Mouse (Mus musculus) liver (tissue): ENCODE data around the gene Ptprg.
A peak's percentile ranks its signal among the peaks of the same experiment; 100 is the strongest.

ENCODE experiments used
- DNase-seq: peaks from one replicate; pipeline ENCODE4 v3.0.0-alpha.2; 2020; ENCODE audit warnings: mixed read lengths

Ptprg gene

GRCm38 (mm10) chr14:11619606-11620005 is 66.3 kb downstream of the Ptprg start:
- peak; percentile 30 for DNase-seq

DNA sequence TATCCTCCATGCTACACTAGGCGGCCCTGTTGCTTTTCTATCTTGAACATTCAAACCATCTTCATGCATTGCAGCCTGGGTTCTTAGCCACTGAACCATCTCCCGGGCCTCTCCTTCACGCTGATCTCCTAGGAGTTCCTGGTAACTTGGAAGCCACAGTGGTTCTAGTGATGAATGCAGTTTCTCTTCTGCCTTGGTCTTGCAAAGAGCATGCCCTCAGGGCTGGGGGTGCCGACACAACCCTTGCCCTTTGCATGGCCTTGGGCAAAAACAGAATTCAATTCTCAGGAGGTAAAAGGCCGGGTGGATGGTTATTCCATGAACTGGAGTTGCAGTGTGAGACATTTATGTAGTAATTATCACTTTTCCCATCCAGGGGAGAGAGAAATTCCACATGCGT is 67.0 kb downstream of the Ptprg start:
- no peak for DNase-seq

DNA sequence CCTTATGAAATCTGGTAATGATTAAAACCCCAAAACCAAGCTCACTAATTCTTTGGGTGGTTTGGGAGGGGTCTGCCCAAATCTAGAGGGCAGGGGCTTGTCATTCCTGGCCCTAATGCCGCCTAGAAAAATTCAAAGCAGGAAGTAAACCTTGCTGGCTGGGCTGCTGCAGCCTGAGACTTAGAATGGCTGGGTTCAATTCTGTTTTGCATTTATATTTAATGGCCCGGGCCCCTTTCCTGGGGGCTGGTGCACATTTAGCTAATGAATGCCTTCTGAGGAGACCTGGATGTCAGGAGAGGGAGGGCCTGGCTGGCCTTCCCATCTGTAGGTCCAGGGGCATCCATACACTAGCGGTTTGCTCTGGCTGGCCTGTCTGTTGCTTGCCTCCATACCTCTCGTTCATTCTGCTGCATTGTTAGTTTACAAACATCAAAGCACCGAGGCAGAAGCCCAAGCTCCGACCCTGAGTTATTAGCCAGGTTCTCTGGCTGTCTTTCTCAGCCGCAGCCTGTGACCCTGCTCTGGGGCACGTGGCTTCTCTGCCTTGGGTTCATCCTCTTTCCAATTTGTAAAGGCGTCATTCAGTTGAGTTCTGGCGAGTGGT is 67.7 kb downstream of the Ptprg start:
- no peak for DNase-seq

DNA sequence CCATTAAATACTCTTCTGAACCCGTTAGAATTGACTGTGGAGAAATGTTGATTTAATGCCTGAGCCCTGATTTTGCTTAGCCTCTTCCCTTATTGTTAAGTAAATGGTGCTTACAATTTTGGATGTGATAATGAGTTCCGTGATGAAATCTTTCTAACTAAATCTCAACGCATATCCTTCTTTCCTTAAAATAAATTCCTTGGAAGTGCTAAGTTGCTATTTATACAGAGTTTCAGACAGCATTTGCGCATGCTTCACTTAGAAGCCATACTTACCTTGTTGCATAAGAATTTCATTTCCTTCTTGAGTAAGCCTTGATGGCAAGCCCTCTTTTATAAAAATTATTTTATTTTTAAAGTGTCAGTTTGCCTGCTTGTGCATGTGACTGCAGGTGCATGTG is 70.2 kb downstream of the Ptprg start:
- DNase-seq = no peak

DNA sequence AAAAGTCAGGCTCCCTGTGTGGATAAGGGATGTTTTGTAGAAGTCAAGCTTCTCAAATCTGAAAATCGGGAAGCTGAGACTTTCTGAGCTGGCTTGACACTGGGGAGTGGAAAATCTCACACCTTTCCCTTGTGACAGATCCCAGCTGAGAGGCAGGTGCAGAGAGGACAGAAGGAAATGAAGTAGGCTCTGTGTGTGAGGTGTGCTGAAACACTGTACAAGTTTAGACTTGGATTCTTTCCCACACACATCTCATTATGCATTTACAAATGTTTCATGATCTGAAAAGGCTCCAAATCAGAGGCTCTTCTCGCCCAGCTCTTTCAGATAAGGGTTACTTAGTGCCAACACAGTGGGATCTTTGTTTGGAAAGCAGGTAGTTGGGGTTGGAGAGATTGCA is 77.4 kb downstream of the Ptprg start:
- no peak for DNase-seq

- DNase-seq = no peak
These were observed 78.2 kb downstream of the Ptprg start for GRCm38 (mm10) chr14:11631505-11631904.

DNA sequence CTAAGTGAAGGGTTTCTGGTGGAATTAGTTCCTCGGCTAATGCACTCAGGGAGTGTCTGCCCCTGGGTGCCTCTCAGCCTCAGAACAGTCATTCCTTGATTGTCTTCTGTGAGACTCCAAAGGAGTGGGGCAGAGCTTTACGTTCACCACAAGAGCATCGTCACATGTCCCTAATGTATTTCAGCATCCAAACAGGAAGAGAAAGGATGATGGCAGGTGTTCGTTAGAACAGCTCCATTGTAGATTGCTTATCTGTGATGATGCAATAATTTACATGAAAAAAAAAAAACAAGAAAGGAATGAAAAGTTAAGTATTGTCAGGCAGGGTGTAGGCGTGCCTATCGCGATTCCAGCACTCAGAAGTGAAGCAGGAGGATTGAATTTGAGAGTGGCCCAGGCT is 84.3 kb downstream of the Ptprg start:
- no peak for DNase-seq

- no peak for DNase-seq
These were observed 86.0 kb downstream of the Ptprg start for GRCm38 (mm10) chr14:11639366-11639765.

DNA sequence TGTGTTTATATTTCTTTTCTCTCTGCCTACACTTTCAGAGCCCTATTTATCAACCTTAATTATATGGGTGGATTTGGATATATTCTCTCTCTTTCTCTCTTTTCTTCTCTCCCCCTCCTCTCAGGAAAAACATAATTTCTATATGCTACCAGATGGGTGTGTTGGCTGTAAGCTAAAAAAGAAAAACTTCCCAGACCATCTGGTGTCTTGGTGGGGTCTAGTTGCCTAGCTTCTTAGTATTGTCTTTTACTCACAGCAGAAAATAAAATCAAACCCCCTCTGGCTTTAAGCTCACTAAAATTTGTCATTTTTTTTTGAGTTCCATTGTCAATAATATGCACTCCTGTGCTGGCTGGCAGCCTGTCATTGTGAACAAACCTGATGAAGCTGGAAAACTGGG is 87.0 kb downstream of the Ptprg start:
- DNase-seq = no peak

DNA sequence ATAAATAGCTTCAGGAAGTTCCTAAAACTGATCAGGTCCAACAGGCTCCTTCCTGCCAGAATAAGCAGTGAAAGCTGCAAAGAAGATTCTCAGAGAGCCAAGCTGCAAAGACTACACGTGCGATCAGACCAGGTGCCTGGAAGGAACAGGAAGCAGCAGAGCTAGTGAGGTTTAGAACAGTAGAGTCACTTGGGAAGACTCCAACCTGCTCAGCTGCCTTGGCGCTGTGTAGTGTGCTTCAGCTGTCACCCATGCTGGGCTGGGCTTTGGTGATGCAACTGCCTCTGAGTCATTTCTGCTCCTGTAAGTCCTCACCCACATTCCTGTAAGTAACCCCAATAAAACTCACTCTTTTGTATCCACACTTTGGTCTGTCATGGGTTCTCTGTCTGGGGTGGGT is 87.7 kb downstream of the Ptprg start:
- DNase-seq = no peak

- DNase-seq = no peak
These were observed 89.6 kb downstream of the Ptprg start for GRCm38 (mm10) chr14:11642977-11643376.

DNA sequence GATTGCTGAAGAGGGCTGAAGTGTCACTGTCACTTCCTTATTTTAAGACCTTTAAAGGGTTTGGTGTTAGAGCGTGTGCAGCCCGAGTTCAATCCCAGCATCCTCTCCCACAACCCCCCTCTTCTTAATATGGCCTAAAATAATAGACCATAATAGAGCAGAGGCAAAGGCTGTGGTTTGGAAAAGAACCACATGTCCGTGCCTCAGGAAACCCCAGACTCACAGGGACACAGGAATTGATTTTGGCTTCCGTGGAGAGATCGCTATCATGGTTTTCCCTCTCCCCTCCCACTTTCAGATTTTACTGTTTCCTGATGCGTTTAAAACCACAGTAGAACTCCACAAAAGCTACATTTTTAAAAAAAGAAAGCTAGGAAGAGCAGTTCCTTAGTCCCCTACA is 104.0 kb downstream of the Ptprg start:
- DNase-seq = no peak

DNA sequence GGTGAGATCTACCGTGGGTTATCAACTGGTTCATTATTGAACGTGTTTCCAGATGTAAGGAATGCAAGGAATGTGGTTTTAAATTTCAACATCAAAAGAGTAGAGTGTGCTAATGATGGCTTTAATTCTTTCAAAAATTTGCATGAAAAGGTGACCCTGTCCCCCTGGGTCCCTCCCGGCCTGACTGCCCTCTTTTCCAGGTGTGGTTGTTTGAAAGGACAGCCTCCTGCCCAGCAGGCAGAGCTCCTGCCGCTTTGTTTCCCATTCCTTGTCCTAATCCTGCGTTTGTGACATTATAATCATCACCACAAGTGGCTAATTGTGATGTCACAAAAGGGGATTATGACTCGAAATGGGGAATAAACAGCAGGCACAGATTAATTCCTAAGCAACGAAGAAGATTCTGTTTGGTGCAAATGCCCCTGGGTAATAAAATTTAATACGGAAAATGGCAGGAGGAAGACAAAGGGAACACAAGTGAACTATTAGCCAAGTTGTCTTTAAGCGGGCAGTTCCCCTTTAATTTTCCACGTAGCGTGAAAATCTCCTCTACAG is 110.4 kb downstream of the Ptprg start:
- DNase-seq = no peak

DNA sequence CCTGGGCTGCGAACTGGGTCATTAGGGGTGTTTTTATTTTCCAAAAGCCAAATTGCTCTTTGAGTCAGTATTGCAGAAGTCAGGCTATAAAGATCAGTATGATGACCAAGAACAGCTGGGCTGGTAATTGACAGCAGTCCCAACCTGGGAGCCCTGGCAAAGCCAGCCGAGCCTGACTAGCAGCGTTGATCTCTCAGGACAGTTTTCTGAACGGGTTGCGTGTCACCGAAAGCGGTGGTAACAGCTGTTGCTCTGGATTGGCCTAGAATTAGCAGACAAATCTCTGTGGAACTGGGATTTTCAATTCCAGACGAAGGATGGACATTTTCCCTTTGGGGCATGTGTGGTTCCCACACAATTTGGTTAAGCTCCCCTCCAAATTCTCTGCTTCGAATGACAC is 111.0 kb downstream of the Ptprg start:
- no peak for DNase-seq

DNA sequence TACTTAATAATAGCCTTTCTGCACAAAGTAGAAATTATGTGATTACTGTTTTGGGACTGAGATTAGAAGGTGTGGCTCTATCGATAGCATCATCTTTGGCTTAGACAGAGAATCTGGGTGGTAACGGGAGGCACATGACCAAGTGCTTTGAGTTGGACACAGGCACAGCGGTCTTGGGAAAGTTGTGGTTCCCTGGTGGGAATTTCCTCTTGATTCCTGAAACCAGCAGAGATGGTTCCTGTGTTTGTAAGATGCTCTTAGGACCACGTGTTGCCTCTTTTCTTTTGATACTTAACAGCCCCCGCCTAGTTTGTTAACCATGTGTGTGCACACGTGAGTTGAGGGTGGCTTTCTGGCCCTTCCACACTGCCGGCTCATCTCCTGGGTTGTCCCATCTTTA is 111.7 kb downstream of the Ptprg start:
- no peak for DNase-seq

GRCm38 (mm10) chr14:11667762-11668161 is 114.4 kb downstream of the Ptprg start:
- DNase-seq = no peak

- DNase-seq = no peak
These were observed 117.5 kb downstream of the Ptprg start for GRCm38 (mm10) chr14:11670847-11671246.

DNA sequence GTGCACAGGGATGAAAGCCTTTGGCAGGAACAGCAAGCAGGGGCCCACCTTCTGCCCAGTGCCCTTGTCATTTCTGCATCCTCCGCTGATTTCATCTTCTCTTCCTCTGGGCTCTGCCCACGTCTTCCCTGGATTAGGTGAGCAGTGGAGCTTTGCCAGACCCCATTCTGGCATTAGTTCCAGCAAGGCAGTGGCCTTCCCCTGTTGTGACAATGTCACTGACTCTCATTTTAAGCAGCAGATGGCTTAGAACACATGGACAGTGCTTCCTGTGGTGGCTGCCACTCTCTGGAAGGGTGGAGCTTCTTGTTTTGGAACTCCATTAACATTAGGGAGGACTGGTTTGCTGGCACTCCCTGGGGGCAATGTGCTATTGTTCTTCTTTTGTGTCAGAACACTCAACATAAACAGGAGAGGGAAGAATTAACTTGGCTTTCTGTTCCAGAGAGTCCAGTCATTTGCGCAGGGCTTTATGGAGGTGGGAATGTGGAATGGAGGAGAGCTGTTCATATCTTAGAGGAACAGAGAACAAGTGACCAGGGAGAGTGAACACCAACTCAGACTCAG is 119.7 kb downstream of the Ptprg start:
- no peak for DNase-seq

- DNase-seq = no peak
These were observed 124.9 kb downstream of the Ptprg start for GRCm38 (mm10) chr14:11678201-11678600.

GRCm38 (mm10) chr14:11679741-11680140 is 126.4 kb downstream of the Ptprg start:
- DNase-seq = no peak

DNA sequence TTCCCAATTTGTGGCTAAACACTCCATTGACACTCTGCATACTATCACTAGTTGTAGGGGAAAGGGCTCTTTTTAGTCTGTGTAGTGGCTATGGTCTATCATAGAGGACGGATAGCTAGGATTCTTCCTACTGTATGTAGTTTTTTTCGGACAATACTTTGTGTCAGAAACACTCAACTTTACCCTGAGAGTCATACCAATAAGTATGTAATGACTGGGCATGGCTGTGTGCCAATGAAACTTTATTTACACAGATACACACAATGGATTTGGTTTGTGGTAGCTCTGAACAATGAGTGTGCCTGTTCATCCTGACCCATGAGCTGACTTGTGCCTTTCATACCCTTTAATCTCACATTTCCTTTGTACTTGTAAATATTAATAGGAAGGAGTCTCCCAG is 127.3 kb downstream of the Ptprg start:
- DNase-seq = no peak

DNA sequence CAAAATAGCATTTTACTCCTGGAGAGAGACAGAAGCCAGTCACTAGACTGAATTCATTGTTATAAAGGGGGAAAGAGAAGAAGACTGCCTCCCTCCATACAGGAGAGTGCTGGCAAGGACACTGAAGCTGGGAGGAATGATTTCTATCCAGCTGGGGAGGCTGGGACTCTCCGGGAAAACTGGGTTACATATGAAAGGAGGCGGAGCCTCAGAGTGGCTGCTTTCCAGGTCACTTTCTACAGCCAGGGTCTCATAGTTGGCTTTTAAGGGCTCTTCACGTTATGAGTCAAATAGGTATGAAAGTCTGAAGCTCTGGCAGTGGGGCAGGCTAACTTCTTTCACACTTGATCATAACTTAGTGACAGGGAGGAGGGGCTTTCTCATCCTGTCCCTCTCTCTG is 129.1 kb downstream of the Ptprg start:
- no peak for DNase-seq

DNA sequence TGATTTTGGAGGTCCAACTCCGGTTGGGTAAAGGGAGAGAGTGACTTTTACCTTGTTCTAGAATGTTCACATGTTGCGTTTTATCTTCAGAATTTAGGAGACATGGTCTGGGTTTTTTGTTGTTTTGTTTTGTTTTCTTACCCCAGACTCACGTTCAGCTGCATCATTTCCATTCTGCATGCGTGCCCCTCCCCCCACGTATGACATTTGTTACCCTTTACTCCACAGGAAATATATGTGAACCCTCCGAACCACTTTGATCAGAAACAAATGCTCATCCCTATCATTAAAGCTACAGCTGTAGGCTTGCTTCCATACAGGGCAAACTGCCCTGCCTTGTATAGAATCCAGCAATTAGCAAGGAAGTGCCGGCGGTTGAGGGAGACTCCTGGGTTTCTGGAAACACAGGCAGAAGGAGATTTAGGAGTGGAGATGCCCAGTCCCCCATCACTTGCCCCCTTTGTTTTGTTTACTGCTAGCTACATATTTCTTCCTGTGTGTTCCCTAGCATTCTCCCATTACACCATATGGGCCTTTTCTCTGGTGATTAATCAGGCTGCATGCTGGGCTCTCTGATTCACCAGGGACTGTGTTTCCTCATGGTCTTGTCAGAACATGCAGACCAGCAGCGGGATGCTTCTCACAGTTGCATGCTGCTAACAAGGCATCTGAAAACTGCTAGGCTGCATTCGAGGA is 130.2 kb downstream of the Ptprg start:
- no peak for DNase-seq

- DNase-seq = no peak
These were observed 130.8 kb downstream of the Ptprg start for GRCm38 (mm10) chr14:11684104-11684503.
